Mouse (Mus musculus) midbrain, embryonic 12.5 days (tissue): ENCODE measurements around the gene Syne3. TPM values are rescaled to one million over a fixed set of nuclear protein-coding genes. Genes with fewer than 3 reads are reported as not detected.

ENCODE experiments used
- ATAC-seq: fragments of 200-750 bp; cut with Nextera tagmentation; 2 replicates; pipeline ENCODE4 v1.8.0; 2017; ENCODE audit warnings: low read depth, moderate TSS enrichment, moderate library complexity; ENCODE audit not compliant: low FRiP score
- H3K27ac ChIP-seq: fragments of 300-500 bp; sonication (generic); replicated peaks from 2 replicates; pipeline ENCODE4 v1.5.1; 2016; ENCODE audit warnings: mild to moderate bottlenecking
- H3K27me3 ChIP-seq: fragments of 300-500 bp; sonication (generic); 2 replicates; pipeline ENCODE4 v1.6.1; 2016; ENCODE audit warnings: mild to moderate bottlenecking
- H3K36me3 ChIP-seq: fragments of 300-500 bp; sonication (generic); 2 replicates; pipeline ENCODE4 v1.6.1; 2016
- H3K4me1 ChIP-seq: fragments of 300-500 bp; sonication (generic); 2 replicates; pipeline ENCODE4 v1.6.1; 2016
- H3K4me2 ChIP-seq: fragments of 300-500 bp; sonication (generic); replicated peaks from 2 replicates; pipeline ENCODE4 v1.6.1; 2016; ENCODE audit warnings: mild to moderate bottlenecking, moderate library complexity
- H3K4me3 ChIP-seq: fragments of 300-500 bp; sonication (generic); 2 replicates; pipeline ENCODE4 v1.5.1; 2016; ENCODE audit warnings: mild to moderate bottlenecking
- H3K9ac ChIP-seq: fragments of 300-500 bp; sonication (generic); replicated peaks from 2 replicates; pipeline ENCODE4 v1.6.1; 2016; ENCODE audit warnings: mild to moderate bottlenecking, moderate library complexity
- H3K9me3 ChIP-seq: fragments of 300-500 bp; sonication (generic); 2 replicates; pipeline ENCODE4 v1.6.1; 2016; ENCODE audit warnings: mild to moderate bottlenecking
- WGBS: fragments of 180-500 bp; shearing (Covaris S2); methylation state at CpG from one replicate; pipeline ENCODE4 v1.1.7; 2016; 5-methylcytosine and 5-hydroxymethylcytosine counted together
- polyA plus RNA-seq: library from polyadenylated mRNA; unstranded; fragments of >200 nt; fragmentation: Nextera tagmentation; extraction: Ambion mirVana; gene quantifications from 2 replicates; pipeline ENCODE4 v1.2.1, GENCODE M21; 2016

The Syne3 gene
- polyA plus RNA-seq, 1 experiment from 2014 or later = 0.18 TPM

GRCm38 (mm10) chr12:104933217-104933616 lies 76.4 kb downstream of the Syne3 start:
- H3K9ac ChIP-seq = no peak overlapping the region
- WGBS = 70% methylated on average over 2 of the region's 2 CpGs
- H3K27ac ChIP-seq = no peak overlapping the region

DNA sequence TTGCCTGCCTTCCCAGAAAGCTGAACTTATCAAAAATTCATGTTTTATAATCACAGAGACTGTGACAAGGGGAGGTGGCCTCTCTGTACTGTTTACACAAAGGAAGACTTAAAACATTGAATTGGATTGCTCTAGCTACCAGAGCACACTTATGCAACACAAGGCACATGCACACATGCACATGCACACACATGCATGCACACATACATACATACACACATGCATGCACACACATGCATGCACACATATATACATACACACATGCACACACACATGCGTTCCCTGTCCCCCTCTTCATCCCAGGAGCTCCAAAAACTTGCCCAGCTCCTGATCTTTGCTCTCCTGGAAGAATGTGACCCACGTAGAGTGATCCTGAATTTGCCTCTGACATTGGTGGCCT lies 83.8 kb downstream of the Syne3 start:
- H3K9ac ChIP-seq = no peak overlapping the region
- ATAC-seq = no peak
- H3K4me1 ChIP-seq = peaks cover 23% of the 10 kb centered on the region
- H3K36me3 ChIP-seq = no peaks in the 10 kb centered on the region
- no peak overlapping the region for H3K4me3 ChIP-seq
- H3K27ac ChIP-seq = no peak overlapping the region
- H3K27me3 ChIP-seq = no peaks in the 10 kb centered on the region
- H3K4me2 ChIP-seq = no peak overlapping the region
- WGBS = 90% methylated on average over 2 of the region's 2 CpGs
- H3K9me3 ChIP-seq = no peaks in the 10 kb centered on the region

More at GRCm38 (mm10) chr12:104933217-104933616, 76.4 kb downstream of the Syne3 start:
- no peak for ATAC-seq
- Histone ChIP-seq H3K4me3 (no peak overlapping the region), H3K4me1 (no peaks in the 10 kb centered on the region), H3K27me3 (peaks cover 6% of the 10 kb centered on the region), H3K9me3 (peaks cover 4% of the 10 kb centered on the region; the same call in 1 of the 2 replicates), H3K36me3 (no peaks in the 10 kb centered on the region), H3K4me2 (no peak overlapping the region)

- no peak overlapping the region for H3K9ac ChIP-seq
- no peak overlapping the region for H3K4me2 ChIP-seq
- no peak overlapping the region for H3K4me3 ChIP-seq
- no peaks in the 10 kb centered on the region for H3K9me3 ChIP-seq
- 72% methylated on average over 5 of the region's 5 CpGs for WGBS
- H3K27me3 ChIP-seq = no peaks in the 10 kb centered on the region
- H3K36me3 ChIP-seq = no peaks in the 10 kb centered on the region
- peak overlapping the region; percentile 20 for H3K27ac ChIP-seq
- no peak for ATAC-seq
- peaks cover 23% of the 10 kb centered on the region for H3K4me1 ChIP-seq
These were observed 84.6 kb downstream of the Syne3 start for GRCm38 (mm10) chr12:104925035-104925434.

DNA sequence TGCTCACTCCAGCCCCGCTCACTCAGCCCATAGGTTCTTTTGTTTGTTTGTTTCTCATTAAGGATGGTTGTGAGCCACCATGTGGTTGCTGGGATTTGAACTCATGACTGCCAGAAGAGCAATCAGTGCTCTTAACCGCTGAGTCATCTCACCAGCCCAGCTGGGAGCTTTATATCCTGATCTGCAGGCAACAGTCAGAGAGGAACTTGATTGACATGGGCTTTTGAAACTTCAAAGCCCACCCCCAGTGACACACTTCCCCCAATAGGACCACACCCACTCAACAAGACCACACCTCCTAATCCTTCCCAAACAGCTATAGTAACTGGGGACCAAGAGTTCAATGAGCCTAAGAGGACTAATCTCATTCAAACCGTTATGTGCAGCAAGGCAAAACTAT lies 85.1 kb downstream of the Syne3 start:
- no peak for ATAC-seq
- Histone ChIP-seq H3K9ac (no peak overlapping the region), H3K27me3 (no peaks in the 10 kb centered on the region), H3K9me3 (no peaks in the 10 kb centered on the region), H3K4me2 (no peak overlapping the region), H3K27ac (no peak overlapping the region), H3K4me1 (peaks cover 23% of the 10 kb centered on the region), H3K4me3 (no peak overlapping the region), H3K36me3 (no peaks in the 10 kb centered on the region)
- WGBS = 74% methylated on average over 3 of the region's 3 CpGs

GRCm38 (mm10) chr12:104923948-104924388 lies 85.6 kb downstream of the Syne3 start:
- Histone ChIP-seq H3K36me3 (no peaks in the 10 kb centered on the region), H3K9ac (no peak overlapping the region), H3K4me2 (no peak overlapping the region), H3K4me3 (no peak overlapping the region), H3K27me3 (no peaks in the 10 kb centered on the region), H3K27ac (no peak overlapping the region), H3K9me3 (no peaks in the 10 kb centered on the region), H3K4me1 (peaks cover 23% of the 10 kb centered on the region)
- WGBS = 82% methylated on average over 19 of the region's 19 CpGs
- ATAC-seq = no peak

DNA sequence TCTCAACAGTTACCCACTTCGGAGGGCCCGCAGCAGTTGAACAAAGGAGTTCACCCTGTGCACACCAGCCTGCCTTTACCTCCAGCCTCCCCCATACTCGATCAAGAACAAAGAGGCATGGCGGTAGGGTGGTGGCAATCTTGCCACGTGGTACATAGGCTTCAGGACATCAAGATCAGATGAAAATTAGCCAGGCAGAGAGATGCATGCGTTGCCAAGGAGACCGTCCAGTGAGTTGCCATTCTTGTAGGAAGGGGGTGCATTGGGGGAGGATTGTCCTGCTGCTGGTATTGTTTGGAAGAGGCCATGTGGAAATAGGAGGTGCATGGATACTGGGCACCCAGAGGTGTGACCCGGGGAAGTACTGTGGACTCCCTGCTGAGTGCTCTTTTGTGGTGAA lies 87.0 kb downstream of the Syne3 start:
- H3K4me3 ChIP-seq = no peak overlapping the region
- H3K9me3 ChIP-seq = no peaks in the 10 kb centered on the region
- H3K4me1 ChIP-seq = peaks cover 23% of the 10 kb centered on the region
- H3K9ac ChIP-seq = no peak overlapping the region
- 37% methylated on average over 8 of the region's 8 CpGs for WGBS
- no peaks in the 10 kb centered on the region for H3K36me3 ChIP-seq
- peak; percentile 70 for ATAC-seq
- no peak overlapping the region for H3K4me2 ChIP-seq
- H3K27me3 ChIP-seq = no peaks in the 10 kb centered on the region
- no peak overlapping the region for H3K27ac ChIP-seq

GRCm38 (mm10) chr12:104921071-104921470 lies 88.5 kb downstream of the Syne3 start:
- H3K36me3 ChIP-seq = no peaks in the 10 kb centered on the region
- no peak overlapping the region for H3K27ac ChIP-seq
- WGBS = 85% methylated on average over 7 of the region's 7 CpGs
- H3K4me2 ChIP-seq = no peak overlapping the region
- no peak overlapping the region for H3K4me3 ChIP-seq
- H3K9me3 ChIP-seq = no peaks in the 10 kb centered on the region
- no peaks in the 10 kb centered on the region for H3K27me3 ChIP-seq
- H3K9ac ChIP-seq = no peak overlapping the region
- ATAC-seq = no peak
- H3K4me1 ChIP-seq = peaks cover 23% of the 10 kb centered on the region

DNA sequence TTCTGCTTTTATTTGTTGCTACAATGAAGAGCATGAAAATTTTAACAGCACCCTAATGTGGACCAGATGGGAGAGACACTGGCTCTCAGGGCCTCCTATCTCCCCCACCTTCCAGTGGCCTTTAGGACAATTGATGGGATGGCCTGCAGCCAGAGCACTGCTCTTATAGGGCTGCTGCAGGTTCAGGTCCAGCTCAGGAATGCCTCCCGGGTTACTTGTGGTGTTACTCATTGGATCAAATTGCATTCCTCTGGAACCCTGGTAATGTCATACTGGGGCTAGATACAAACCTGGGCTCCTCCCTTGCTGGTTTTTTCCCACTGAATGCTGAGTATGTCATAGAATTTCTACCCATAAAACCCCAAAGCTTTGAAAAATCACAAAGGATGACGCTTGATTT lies 90.4 kb downstream of the Syne3 start:
- Histone ChIP-seq H3K36me3 (no peaks in the 10 kb centered on the region), H3K4me2 (no peak overlapping the region), H3K9me3 (no peaks in the 10 kb centered on the region), H3K9ac (no peak overlapping the region), H3K4me3 (no peak overlapping the region), H3K27ac (no peak overlapping the region), H3K4me1 (peaks cover 15% of the 10 kb centered on the region), H3K27me3 (no peaks in the 10 kb centered on the region)
- 81% methylated on average over 2 of the region's 2 CpGs for WGBS
- ATAC-seq = no peak

GRCm38 (mm10) chr12:104917927-104918326 lies 91.7 kb downstream of the Syne3 start:
- H3K9ac ChIP-seq = no peak overlapping the region
- H3K9me3 ChIP-seq = no peaks in the 10 kb centered on the region
- 94% methylated on average over 2 of the region's 2 CpGs for WGBS
- H3K4me1 ChIP-seq = peaks cover 16% of the 10 kb centered on the region
- H3K4me2 ChIP-seq = no peak overlapping the region
- H3K4me3 ChIP-seq = no peak overlapping the region
- H3K27ac ChIP-seq = no peak overlapping the region
- 0 out of 2 replicates have a peak, but pooled peaks cover 8% of the 10 kb centered on the region for H3K27me3 ChIP-seq
- H3K36me3 ChIP-seq = no peaks in the 10 kb centered on the region
- no peak for ATAC-seq

GRCm38 (mm10) chr12:104917297-104917696 lies 92.3 kb downstream of the Syne3 start:
- Histone ChIP-seq H3K9me3 (no peaks in the 10 kb centered on the region), H3K36me3 (no peaks in the 10 kb centered on the region), H3K4me1 (peaks cover 16% of the 10 kb centered on the region), H3K9ac (no peak overlapping the region), H3K27ac (no peak overlapping the region), H3K27me3 (0 out of 2 replicates have a peak, but pooled peaks cover 8% of the 10 kb centered on the region), H3K4me2 (no peak overlapping the region), H3K4me3 (no peak overlapping the region)
- WGBS = 91% methylated on average over 4 of the region's 4 CpGs
- no peak for ATAC-seq

DNA sequence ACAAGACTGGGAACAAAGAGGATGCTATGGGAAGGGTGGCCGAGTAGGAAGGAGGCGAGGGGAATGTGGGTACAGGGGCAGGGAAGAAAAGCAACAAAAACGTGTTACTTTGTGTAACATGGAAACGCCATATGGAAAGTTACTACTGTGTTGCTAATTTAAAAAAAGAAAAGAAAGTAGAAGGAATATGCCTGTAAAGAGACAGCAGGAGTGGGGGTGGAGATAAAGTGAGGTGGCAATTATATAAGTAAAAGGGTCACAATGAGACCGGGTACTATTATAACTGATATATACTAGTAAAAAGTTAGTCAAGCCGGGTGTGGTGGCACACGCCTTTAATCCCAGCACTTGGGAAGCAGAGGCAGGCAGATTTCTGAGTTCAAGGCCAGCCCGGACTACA lies 92.8 kb downstream of the Syne3 start:
- Histone ChIP-seq H3K27me3 (peaks cover 8% of the 10 kb centered on the region; the same call in 1 of the 2 replicates), H3K9me3 (no peaks in the 10 kb centered on the region), H3K4me2 (no peak overlapping the region), H3K36me3 (no peaks in the 10 kb centered on the region), H3K4me1 (peaks cover 13% of the 10 kb centered on the region), H3K27ac (no peak overlapping the region), H3K9ac (no peak overlapping the region), H3K4me3 (no peak overlapping the region)
- no peak for ATAC-seq
- WGBS = 92% methylated on average over 8 of the region's 8 CpGs

GRCm38 (mm10) chr12:104915681-104916080 lies 93.9 kb downstream of the Syne3 start:
- ATAC-seq = no peak
- H3K27ac ChIP-seq = no peak overlapping the region
- peaks cover 10% of the 10 kb centered on the region for H3K4me1 ChIP-seq
- H3K4me2 ChIP-seq = no peak overlapping the region
- WGBS = 47% methylated on average over 4 of the region's 4 CpGs
- H3K27me3 ChIP-seq = peaks cover 15% of the 10 kb centered on the region
- H3K4me3 ChIP-seq = no peak overlapping the region
- H3K9ac ChIP-seq = no peak overlapping the region
- no peaks in the 10 kb centered on the region for H3K36me3 ChIP-seq
- H3K9me3 ChIP-seq = no peaks in the 10 kb centered on the region

DNA sequence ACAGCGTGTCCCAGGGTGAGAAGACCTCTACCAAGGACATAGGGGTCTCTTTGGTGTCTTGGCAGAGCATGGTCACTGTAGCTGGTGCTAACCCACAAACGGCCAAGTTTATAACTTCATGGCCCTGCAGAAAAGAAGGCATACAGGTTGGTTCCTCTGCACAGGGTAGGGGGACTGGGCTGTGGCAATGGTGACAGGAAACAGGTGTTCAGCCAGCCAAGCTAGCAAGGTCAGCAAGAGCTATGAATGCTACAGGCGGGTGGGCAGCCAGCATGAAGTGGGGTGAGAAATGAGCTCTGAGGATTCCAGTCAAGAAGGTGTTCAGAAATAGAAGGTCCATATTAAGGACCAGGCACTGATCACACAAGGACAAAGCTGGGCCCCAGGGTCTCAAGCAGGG lies 96.6 kb downstream of the Syne3 start:
- 73% methylated on average over 3 of the region's 3 CpGs for WGBS

More for the DNA sequence above, 96.6 kb downstream of the Syne3 start:
- Histone ChIP-seq H3K36me3 (no peaks in the 10 kb centered on the region), H3K27me3 (peaks cover 25% of the 10 kb centered on the region), H3K9me3 (no peaks in the 10 kb centered on the region), H3K9ac (no peak overlapping the region), H3K4me3 (no peak overlapping the region), H3K4me1 (peaks cover 22% of the 10 kb centered on the region), H3K27ac (no peak overlapping the region), H3K4me2 (no peak overlapping the region)
- ATAC-seq = no peak
